Mouse (Mus musculus) B cell, adult 62 days (primary cell): Measurements from ENCODE around the gene Gm26620. TPM values are rescaled to one million over a fixed set of nuclear protein-coding genes. Genes with fewer than 3 reads are reported as not detected.

Experiments used
- total RNA-seq: library from RNA; stranded (reverse); gene quantifications from 4 replicates; pipeline ENCODE4 v1.2.4, GENCODE M21; 2023

Gm26620 gene
- total RNA-seq = 1.4 to 2.0 TPM (median 1.9 TPM) in 4 replicates

DNA sequence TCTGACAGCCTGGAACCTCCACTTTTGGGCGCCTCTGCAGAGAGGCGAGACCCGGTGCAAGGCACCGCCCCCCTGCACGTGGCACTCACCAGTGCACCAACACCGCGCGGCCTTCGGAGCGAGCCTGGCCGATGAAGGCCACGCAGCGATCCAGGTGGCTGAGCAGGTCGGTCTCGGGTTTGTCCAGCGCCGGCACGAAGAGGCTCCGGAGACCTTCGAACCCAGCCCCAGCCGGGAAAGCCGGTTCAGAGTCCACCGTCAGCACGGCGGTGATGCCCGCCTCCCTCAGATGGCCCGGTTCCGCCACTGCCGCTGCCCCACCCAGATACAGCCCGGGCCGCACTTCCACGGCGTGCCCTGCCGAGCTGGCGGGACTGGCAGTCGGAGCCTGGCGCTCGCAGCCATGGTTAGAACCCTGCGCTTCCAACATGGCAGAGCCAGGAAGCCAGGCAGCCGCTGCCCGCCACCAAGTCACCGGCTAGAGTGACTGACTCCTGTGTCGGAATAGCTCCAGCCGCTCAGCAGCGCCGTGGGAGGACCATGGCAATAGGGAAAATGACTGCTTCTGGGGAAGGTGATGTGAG, at the start of gene Gm26620, which contains the start of gene Dusp12:
Gene Gm26620, plus strand, starts transcription at position 88 of the 584 bp plus-strand sequence.
Gene Dusp12, minus strand, starts transcription at position 563 of the 584 bp plus-strand sequence.

GRCm38 (mm10) chr1:170867691-170868105, 17.2 kb upstream of the Gm26620 start, which contains the start of gene Atf6:
Atf6 (minus strand) TSS chr1:170867771.

GRCm38 (mm10) chr1:170912891-170913615, 28.2 kb downstream of the Gm26620 start, which contains the start of gene Fcrlb:
Fcrlb (minus strand) TSS chr1:170912941.

DNA sequence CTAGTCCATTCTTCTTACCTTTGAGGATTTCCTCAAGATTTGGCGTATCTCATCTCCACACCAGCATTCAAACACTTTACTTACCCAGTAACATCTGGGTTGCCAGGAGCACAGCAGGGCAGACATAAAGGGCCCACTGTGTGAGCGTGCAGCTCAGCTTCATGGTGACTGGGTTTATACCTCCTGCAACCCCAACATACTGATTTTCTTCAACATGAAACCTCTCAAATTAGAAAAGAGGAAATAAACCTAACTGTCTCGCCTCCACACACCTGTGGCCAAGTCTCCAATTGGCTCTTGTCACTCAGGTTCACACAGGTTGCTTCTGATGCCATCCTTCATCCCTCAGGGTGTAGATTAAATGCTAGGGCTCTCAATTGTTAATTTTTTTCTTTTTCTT, 42.5 kb downstream of the Gm26620 start, which contains the start of gene Fcrla:
Gene Fcrla, minus strand, starts transcription at position 206 of the 400 bp plus-strand sequence.

Other genes with a start within 250 kb of the Gm26620 start
- gene Olfml2b, start 240.5 kb upstream of the Gm26620 start, total RNA-seq = 0.18 to 0.22 TPM in 2 of 4 replicates, not detected in the others
- 48.9 to 53.1 TPM (median 51.2 TPM) in 4 replicates for gene Atf6, start 17.3 kb upstream of the Gm26620 start, total RNA-seq
- gene Dusp12, start 475 bp downstream of the Gm26620 start, total RNA-seq = 12.4 to 13.3 TPM (median 12.9 TPM) in 4 replicates
- 0.88 to 1.4 TPM (median 1.1 TPM) in 4 replicates for gene Fcrlb, start 27.9 kb downstream of the Gm26620 start, total RNA-seq
- gene Fcrla, start 42.5 kb downstream of the Gm26620 start, total RNA-seq = 353 to 398 TPM (median 376 TPM) in 4 replicates
- 212 to 233 TPM (median 218 TPM) in 4 replicates for gene Fcgr2b, start 91.5 kb downstream of the Gm26620 start, total RNA-seq
- gene Fcgr4, start 133.9 kb downstream of the Gm26620 start, total RNA-seq = 0.60 to 0.94 TPM (median 0.63 TPM) in 4 replicates
- gene Fcgr3, start 179.9 kb downstream of the Gm26620 start, total RNA-seq = 1.5 to 3.3 TPM (median 2.1 TPM) in 4 replicates
- 0.78 to 3.5 TPM (median 1.8 TPM) in 4 replicates for gene Cfap126, start 228.9 kb downstream of the Gm26620 start, total RNA-seq